Mouse (Mus musculus) limb, embryonic 10.5 days (tissue): ENCODE results near the gene Tnpo2. TPM values are rescaled to one million over a fixed set of nuclear protein-coding genes. Genes with fewer than 3 reads are reported as not detected.

Experiments
- DNase-seq: peaks from one replicate; pipeline ENCODE4 v3.0.0-alpha.2; 2017; ENCODE audit warnings: low spot score
- H3K27ac ChIP-seq: fragments of 300-500 bp; sonication (generic); 2 replicates; pipeline ENCODE4 v1.5.1; 2016; ENCODE audit warnings: mild to moderate bottlenecking
- H3K27me3 ChIP-seq: fragments of 300-500 bp; sonication (generic); 2 replicates; pipeline ENCODE4 v1.6.1; 2016; ENCODE audit warnings: low read depth, mild to moderate bottlenecking; ENCODE audit not compliant: poor library complexity, severe bottlenecking
- H3K36me3 ChIP-seq: fragments of 300-500 bp; sonication (generic); 2 replicates; pipeline ENCODE4 v1.6.1; 2016; ENCODE audit warnings: mild to moderate bottlenecking, moderate library complexity
- H3K4me1 ChIP-seq: fragments of 300-500 bp; sonication (generic); 2 replicates; pipeline ENCODE4 v1.6.1; 2016
- H3K4me3 ChIP-seq: fragments of 300-500 bp; sonication (generic); 2 replicates; pipeline ENCODE4 v1.5.1; 2016; ENCODE audit warnings: mild to moderate bottlenecking, moderate library complexity
- H3K9me3 ChIP-seq: fragments of 300-500 bp; sonication (generic); replicated peaks from 2 replicates; pipeline ENCODE4 v1.6.1; 2016; ENCODE audit warnings: mild to moderate bottlenecking
- WGBS: fragments of 180-500 bp; shearing (Covaris S2); methylation state at CpG from one replicate; pipeline ENCODE4 v1.1.7; 2016; 5-methylcytosine and 5-hydroxymethylcytosine counted together
- polyA plus RNA-seq: library from polyadenylated mRNA; unstranded; fragments of >200 nt; fragmentation: Nextera tagmentation; extraction: Ambion mirVana; gene quantifications from 2 replicates; pipeline ENCODE4 v1.2.1, GENCODE M21; 2016

Tnpo2 gene
- polyA plus RNA-seq: 28.1 and 28.4 TPM in 2 replicates

- Histone ChIP-seq H3K27me3 (no peaks in the 10 kb centered on the region), H3K36me3 (peaks cover 52% of the 10 kb centered on the region)
- 1% methylated on average over 59 of the region's 59 CpGs for WGBS
Measured at GRCm38 (mm10) chr8:85036718-85037365, at the start of gene Tnpo2. Tnpo2 (plus strand) TSS chr8:85036915.

GRCm38 (mm10) chr8:84987388-84987787, 49.3 kb upstream of the Tnpo2 start:
- Histone ChIP-seq H3K27me3 (peaks cover 24% of the 10 kb centered on the region; the same call in 1 of the 2 replicates), H3K4me1 (peaks cover 55% of the 10 kb centered on the region), H3K36me3 (no peaks in the 10 kb centered on the region), H3K4me3 (no peak overlapping the region), H3K9me3 (no peaks in the 10 kb centered on the region), H3K27ac (no peak overlapping the region)
- 85% methylated on average over 5 of the region's 5 CpGs for WGBS
- DNase-seq: no peak

More at GRCm38 (mm10) chr8:85036718-85037365, at the start of gene Tnpo2:
- peak; percentile 92 for DNase-seq
- Histone ChIP-seq H3K4me3 (peak within 1 kb of the TSS; percentile 81), H3K27ac (peak within 1 kb of the TSS; percentile 99), H3K4me1 (peaks cover 34% of the 10 kb centered on the region), H3K9me3 (no peaks in the 10 kb centered on the region)

- DNase-seq: no peak
- Histone ChIP-seq H3K4me3 (no peak overlapping the region), H3K27ac (no peak overlapping the region; the same call in 1 of the 2 replicates), H3K9me3 (no peaks in the 10 kb centered on the region), H3K36me3 (no peaks in the 10 kb centered on the region), H3K27me3 (peaks cover 28% of the 10 kb centered on the region; the same call in 1 of the 2 replicates), H3K4me1 (peaks cover 54% of the 10 kb centered on the region)
- WGBS: 75% methylated on average over 2 of the region's 2 CpGs
Measured at GRCm38 (mm10) chr8:84987903-84988302, 48.8 kb upstream of the Tnpo2 start.

GRCm38 (mm10) chr8:84989311-84989731, 47.4 kb upstream of the Tnpo2 start:
- peak; percentile 43 for DNase-seq
- no peaks in the 10 kb centered on the region for H3K9me3 ChIP-seq
- peak overlapping the region; percentile 87 for H3K27ac ChIP-seq
- peak overlapping the region; percentile 73 for H3K4me3 ChIP-seq
- H3K36me3 ChIP-seq: no peaks in the 10 kb centered on the region
- H3K4me1 ChIP-seq: peaks cover 45% of the 10 kb centered on the region
- peaks cover 42% of the 10 kb centered on the region for H3K27me3 ChIP-seq
- 9% methylated on average over 15 of the region's 15 CpGs for WGBS

- H3K27me3 ChIP-seq: peaks cover 47% of the 10 kb centered on the region
- WGBS: under 1% methylated on average over 15 of the region's 15 CpGs
- peak overlapping the region; percentile 73 for H3K4me3 ChIP-seq
- H3K27ac ChIP-seq: peak overlapping the region; percentile 87
- no peaks in the 10 kb centered on the region for H3K9me3 ChIP-seq
- DNase-seq: peak; percentile 95
- H3K4me1 ChIP-seq: peaks cover 40% of the 10 kb centered on the region
- no peaks in the 10 kb centered on the region for H3K36me3 ChIP-seq
Measured at GRCm38 (mm10) chr8:84989810-84990209, 46.9 kb upstream of the Tnpo2 start.

- DNase-seq: peak; percentile 96
- peak within 1 kb of the TSS; percentile 87 for H3K27ac ChIP-seq
- under 1% methylated on average over 28 of the region's 28 CpGs for WGBS
- H3K9me3 ChIP-seq: no peaks in the 10 kb centered on the region
- peaks cover 35% of the 10 kb centered on the region for H3K4me1 ChIP-seq
- H3K4me3 ChIP-seq: peak within 1 kb of the TSS; percentile 73
- no peaks in the 10 kb centered on the region for H3K36me3 ChIP-seq
- H3K27me3 ChIP-seq: peaks cover 52% of the 10 kb centered on the region
Measured at GRCm38 (mm10) chr8:84990349-84990748, 46.4 kb upstream of the Tnpo2 start, which contains the start of gene Hook2. Hook2 (plus strand) TSS chr8:84990603.

GRCm38 (mm10) chr8:84990836-84991235, 45.9 kb upstream of the Tnpo2 start:
- peaks cover 34% of the 10 kb centered on the region for H3K4me1 ChIP-seq
- DNase-seq: no peak
- no peaks in the 10 kb centered on the region for H3K9me3 ChIP-seq
- peaks cover 57% of the 10 kb centered on the region for H3K27me3 ChIP-seq
- H3K27ac ChIP-seq: peak overlapping the region; percentile 87
- H3K36me3 ChIP-seq: no peaks in the 10 kb centered on the region
- WGBS: 1% methylated on average over 15 of the region's 15 CpGs
- peak overlapping the region; percentile 73 for H3K4me3 ChIP-seq

GRCm38 (mm10) chr8:84994375-84994774, 42.3 kb upstream of the Tnpo2 start:
- H3K4me1 ChIP-seq: peaks cover 32% of the 10 kb centered on the region
- H3K27ac ChIP-seq: no peak overlapping the region
- no peak overlapping the region for H3K4me3 ChIP-seq
- no peak for DNase-seq
- H3K27me3 ChIP-seq: peaks cover 60% of the 10 kb centered on the region
- no peaks in the 10 kb centered on the region for H3K9me3 ChIP-seq
- no peaks in the 10 kb centered on the region for H3K36me3 ChIP-seq
- WGBS: 93% methylated on average over 9 of the region's 9 CpGs

GRCm38 (mm10) chr8:84995680-84996079, 41.0 kb upstream of the Tnpo2 start:
- H3K4me1 ChIP-seq: peaks cover 21% of the 10 kb centered on the region
- H3K27ac ChIP-seq: peak overlapping the region; percentile 56; the same call in 1 of the 2 replicates
- no peaks in the 10 kb centered on the region for H3K36me3 ChIP-seq
- no peaks in the 10 kb centered on the region for H3K9me3 ChIP-seq
- DNase-seq: peak; percentile 43
- WGBS: 25% methylated on average over 25 of the region's 25 CpGs
- peaks cover 60% of the 10 kb centered on the region for H3K27me3 ChIP-seq
- H3K4me3 ChIP-seq: peak overlapping the region; percentile 24

GRCm38 (mm10) chr8:84996978-84997377, 39.7 kb upstream of the Tnpo2 start:
- Histone ChIP-seq H3K36me3 (no peaks in the 10 kb centered on the region), H3K4me3 (no peak overlapping the region), H3K27me3 (peaks cover 55% of the 10 kb centered on the region), H3K27ac (no peak overlapping the region), H3K4me1 (peaks cover 15% of the 10 kb centered on the region), H3K9me3 (no peaks in the 10 kb centered on the region)
- 76% methylated on average over 5 of the region's 5 CpGs for WGBS
- DNase-seq: no peak

GRCm38 (mm10) chr8:84997649-84998295, 38.9 kb upstream of the Tnpo2 start:
- Histone ChIP-seq H3K4me3 (peak overlapping the region; percentile 27), H3K27ac (peak overlapping the region; percentile 47), H3K4me1 (peaks cover 15% of the 10 kb centered on the region), H3K9me3 (no peaks in the 10 kb centered on the region), H3K36me3 (no peaks in the 10 kb centered on the region), H3K27me3 (peaks cover 52% of the 10 kb centered on the region)
- DNase-seq: peak; percentile 92
- WGBS: 6% methylated on average over 19 of the region's 19 CpGs

- H3K27ac ChIP-seq: no peak overlapping the region
- peaks cover 56% of the 10 kb centered on the region for H3K27me3 ChIP-seq
- 13% methylated on average over 25 of the region's 25 CpGs for WGBS
- H3K36me3 ChIP-seq: no peaks in the 10 kb centered on the region
- no peaks in the 10 kb centered on the region for H3K9me3 ChIP-seq
- no peak overlapping the region; the same call in 1 of the 2 replicates for H3K4me3 ChIP-seq
- peak; percentile 52 for DNase-seq
- peaks cover 11% of the 10 kb centered on the region for H3K4me1 ChIP-seq
Measured at GRCm38 (mm10) chr8:85007686-85008085, 29.0 kb upstream of the Tnpo2 start.

GRCm38 (mm10) chr8:85011242-85011641, 25.5 kb upstream of the Tnpo2 start:
- Histone ChIP-seq H3K36me3 (no peaks in the 10 kb centered on the region), H3K27ac (no peak overlapping the region), H3K9me3 (no peaks in the 10 kb centered on the region), H3K4me1 (peaks cover 19% of the 10 kb centered on the region), H3K4me3 (no peak overlapping the region), H3K27me3 (peaks cover 89% of the 10 kb centered on the region)
- no peak for DNase-seq
- 18% methylated on average over 28 of the region's 28 CpGs for WGBS
